Mouse (Mus musculus) spleen, postnatal 4 days (tissue): ENCODE measurements around the gene Tor1aip2.
A peak's percentile ranks its signal among the peaks of the same experiment; 100 is the strongest.

Source experiments
- DNase-seq, 2 experiments: peaks; one replicate each; pipeline ENCODE4 v3.0.0; 2022; ENCODE audit warnings: low spot score in 2 of 2

The Tor1aip2 gene

GRCm38 (mm10) chr1:156035269-156035929, at the start of gene Tor1aip2:
TSS of gene Tor1aip2 (plus strand) at chr1:156035403.
- peak; percentile 81 to 90 for DNase-seq

GRCm38 (mm10) chr1:155987625-155988024, 47.6 kb upstream of the Tor1aip2 start:
- DNase-seq: no peak

GRCm38 (mm10) chr1:155989387-155989786, 45.8 kb upstream of the Tor1aip2 start:
- DNase-seq: no peak

- DNase-seq: no peak
Observed at GRCm38 (mm10) chr1:155990391-155990790, 44.8 kb upstream of the Tor1aip2 start.

- DNase-seq: no peak
Observed at GRCm38 (mm10) chr1:155994524-155994923, 40.7 kb upstream of the Tor1aip2 start.

GRCm38 (mm10) chr1:155995612-155996011, 39.6 kb upstream of the Tor1aip2 start:
- DNase-seq: no peak

- DNase-seq: no peak
Observed at GRCm38 (mm10) chr1:156002366-156002765, 32.8 kb upstream of the Tor1aip2 start.

GRCm38 (mm10) chr1:156003201-156003935, 31.8 kb upstream of the Tor1aip2 start:
- DNase-seq: no peak

- no peak for DNase-seq
Observed at GRCm38 (mm10) chr1:156005906-156006305, 29.3 kb upstream of the Tor1aip2 start.

- no peak for DNase-seq
Observed at GRCm38 (mm10) chr1:156009003-156009402, 26.2 kb upstream of the Tor1aip2 start.

- no peak for DNase-seq
Observed at GRCm38 (mm10) chr1:156019800-156020199, 15.4 kb upstream of the Tor1aip2 start.

GRCm38 (mm10) chr1:156020402-156020801, 14.8 kb upstream of the Tor1aip2 start:
- peak in 1 of 2 experiments; percentile 35 for DNase-seq

- DNase-seq: no peak
Observed at GRCm38 (mm10) chr1:156024831-156025503, 10.2 kb upstream of the Tor1aip2 start.

- no peak for DNase-seq
Observed at GRCm38 (mm10) chr1:156027849-156028248, 7.4 kb upstream of the Tor1aip2 start.

- no peak for DNase-seq
Observed at GRCm38 (mm10) chr1:156028340-156028975, 6.7 kb upstream of the Tor1aip2 start.

GRCm38 (mm10) chr1:156033921-156034320, 1.3 kb upstream of the Tor1aip2 start:
- no peak for DNase-seq

GRCm38 (mm10) chr1:156034661-156035060, 542 bp upstream of the Tor1aip2 start:
- no peak for DNase-seq

GRCm38 (mm10) chr1:156035930-156036737, 931 bp downstream of the Tor1aip2 start, which contains the start of gene Tor1aip1:
TSS of gene Tor1aip1 (minus strand) at chr1:156036480.
- DNase-seq: peak; percentile 95 to 97

- peak; percentile 44 to 67 for DNase-seq
Observed at GRCm38 (mm10) chr1:156037144-156037583, 2.0 kb downstream of the Tor1aip2 start.

- peak in 1 of 2 experiments; percentile 28 for DNase-seq
Observed at GRCm38 (mm10) chr1:156039989-156040388, 4.8 kb downstream of the Tor1aip2 start.
